Mouse (Mus musculus): ENCODE data around the gene Fosl1.

Gene Fosl1

DNA sequence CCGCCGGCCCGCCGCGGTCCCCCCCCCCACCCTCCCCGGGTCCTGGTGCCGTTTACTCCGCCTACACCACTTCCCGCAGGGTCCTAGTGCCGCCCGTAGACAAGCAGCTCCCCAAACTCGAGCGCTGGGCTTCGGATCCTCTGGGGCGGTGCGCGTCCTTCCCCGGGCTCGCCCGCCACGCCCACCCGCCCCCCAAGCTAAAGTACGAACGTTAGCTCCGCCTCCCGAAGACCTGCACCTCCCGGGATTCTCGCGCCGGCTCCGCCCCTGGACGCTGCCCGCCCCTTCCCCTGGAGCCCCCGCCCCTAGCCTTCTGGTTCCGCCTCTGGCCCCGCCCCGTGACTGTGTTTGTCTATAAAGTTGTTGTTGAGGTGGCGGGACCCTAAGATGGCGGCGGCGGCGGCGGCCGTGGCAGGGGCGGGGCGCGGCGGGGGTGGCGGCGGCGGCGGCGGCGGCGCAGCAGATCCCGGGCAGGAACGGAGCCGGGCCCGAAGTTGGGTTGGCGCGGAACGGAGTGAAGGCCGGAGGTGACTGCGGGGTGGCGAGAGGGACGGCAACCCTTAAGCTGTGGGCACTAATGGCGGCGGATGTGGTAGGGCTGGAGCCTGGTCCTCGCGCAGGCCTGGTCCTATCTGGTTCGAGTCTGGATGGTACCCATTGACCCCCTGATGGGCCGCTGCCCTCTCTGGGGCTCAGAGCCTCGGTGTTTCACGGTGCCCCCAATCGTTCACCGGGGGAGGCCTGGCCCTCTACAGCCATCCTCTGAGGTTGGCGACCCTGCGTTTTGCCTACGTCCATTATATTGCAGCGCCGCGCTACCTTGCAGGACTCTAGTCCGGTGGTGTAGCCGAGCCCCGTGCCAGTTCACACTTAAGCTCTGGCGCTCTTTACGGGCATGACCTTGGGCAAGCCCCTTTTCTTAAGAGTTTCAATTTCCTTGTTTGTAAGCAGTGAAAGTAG is 22.3 kb upstream of the Fosl1 start, which contains the start of the genes Drap1 and AI837181:
Gene Drap1, minus strand, starts transcription at position 198 of the 960 bp plus-strand sequence.
Gene AI837181, plus strand, starts transcription at position 363 of the 960 bp plus-strand sequence.
- DNase-seq (ENCODE audit: low read depth, low spot score), result peak; percentile 98

DNA sequence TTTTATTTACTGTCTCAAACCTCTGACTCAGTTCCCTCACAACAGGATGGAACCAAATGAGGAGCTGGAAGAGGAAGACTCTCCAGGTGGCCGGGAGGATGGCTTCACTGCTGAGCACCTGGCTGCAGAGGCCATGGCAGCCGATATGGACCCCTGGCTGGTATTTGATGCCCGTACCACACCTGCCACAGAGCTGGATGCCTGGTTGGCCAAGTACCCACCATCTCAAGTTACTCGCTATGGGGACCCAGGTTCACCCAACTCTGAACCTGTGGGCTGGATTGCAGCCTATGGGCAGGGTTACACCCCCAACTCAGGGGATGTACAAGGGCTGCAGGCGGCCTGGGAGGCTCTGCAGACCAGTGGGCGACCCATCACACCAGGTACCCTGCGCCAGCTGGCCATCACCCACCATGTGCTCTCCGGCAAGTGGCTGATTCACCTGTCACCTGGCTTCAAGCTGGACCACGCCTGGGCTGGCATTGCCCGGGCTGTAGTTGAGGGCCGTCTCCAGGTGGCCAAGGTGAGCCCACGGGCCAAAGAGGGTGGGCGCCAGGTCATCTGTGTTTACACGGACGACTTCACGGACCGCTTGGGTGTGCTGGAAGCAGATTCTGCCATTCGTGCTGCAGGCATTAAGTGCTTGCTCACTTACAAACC is 21.3 kb upstream of the Fosl1 start:
- DNase-seq (ENCODE audit: low read depth, low spot score), result no peak

DNA sequence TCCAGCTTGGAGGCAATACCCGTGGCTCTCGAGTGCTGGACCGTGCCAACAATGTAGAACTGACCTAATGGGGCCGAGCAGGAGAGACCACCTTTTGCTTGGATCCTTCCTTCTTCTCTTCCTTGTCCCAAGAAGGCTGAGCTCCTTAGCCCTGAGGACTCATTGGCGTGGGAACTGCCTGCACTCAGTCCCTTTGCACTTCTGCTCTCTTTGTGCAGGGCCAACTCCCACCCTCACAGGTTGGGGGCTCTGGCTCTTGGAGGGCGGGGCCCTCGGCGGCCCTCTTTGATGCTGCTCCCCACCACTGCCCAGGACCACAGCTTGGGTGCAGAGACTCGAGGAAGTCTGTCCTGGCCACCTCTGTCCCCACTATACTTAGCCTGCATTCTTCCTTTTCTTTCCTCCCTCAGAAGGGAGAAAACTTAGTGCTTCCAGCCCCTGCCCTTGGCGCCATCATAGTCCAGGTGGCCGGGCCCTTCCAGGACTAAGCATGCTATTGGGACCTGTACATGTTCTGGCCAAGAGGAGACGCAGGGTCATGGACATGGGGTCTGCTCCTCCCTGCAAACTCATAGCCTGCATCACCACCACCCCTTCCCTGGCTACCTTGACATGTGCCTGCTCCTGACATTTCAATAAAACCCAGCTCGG is 20.6 kb upstream of the Fosl1 start:
- no peak for DNase-seq (ENCODE audit: low read depth, low spot score)

DNA sequence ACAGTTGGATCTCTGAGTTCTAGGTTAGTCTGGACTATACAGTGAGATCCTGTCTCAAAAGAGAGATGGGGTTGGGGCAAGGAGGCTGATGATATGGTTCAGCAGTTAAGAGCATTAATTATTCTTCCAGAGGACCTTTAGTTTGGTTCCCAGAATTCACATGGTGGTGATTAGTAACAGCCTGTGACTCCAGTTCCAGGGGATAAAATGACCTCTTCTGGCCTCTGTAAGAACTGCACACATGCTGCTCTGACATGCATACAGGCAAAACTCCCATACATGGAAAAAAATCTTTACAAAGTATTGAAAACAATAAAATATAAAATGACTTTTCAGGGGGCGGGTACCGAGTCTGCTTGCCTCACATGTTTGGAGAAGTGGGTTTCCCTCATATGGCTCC is 19.3 kb upstream of the Fosl1 start:
- no peak for DNase-seq (ENCODE audit: low read depth, low spot score)

DNA sequence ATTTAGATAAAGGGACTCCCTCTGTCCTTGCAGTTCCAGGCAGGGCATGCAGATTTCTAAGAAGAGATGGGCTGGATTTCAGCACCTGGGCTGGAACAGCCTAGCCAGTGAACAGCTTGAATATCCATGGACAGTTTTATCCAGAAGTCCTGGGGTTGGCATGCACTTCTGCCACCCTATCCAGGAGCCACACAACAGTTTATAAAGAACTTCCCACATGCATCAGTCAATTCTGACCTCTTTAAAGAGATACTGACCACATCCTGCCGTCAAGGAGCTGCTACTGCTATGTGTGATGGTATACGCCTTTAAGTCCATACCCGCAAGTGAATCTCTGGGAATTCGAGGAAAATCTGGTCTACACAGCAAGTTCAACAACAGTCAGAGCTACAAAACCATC is 18.1 kb upstream of the Fosl1 start:
- DNase-seq (ENCODE audit: low read depth, low spot score), result no peak

DNA sequence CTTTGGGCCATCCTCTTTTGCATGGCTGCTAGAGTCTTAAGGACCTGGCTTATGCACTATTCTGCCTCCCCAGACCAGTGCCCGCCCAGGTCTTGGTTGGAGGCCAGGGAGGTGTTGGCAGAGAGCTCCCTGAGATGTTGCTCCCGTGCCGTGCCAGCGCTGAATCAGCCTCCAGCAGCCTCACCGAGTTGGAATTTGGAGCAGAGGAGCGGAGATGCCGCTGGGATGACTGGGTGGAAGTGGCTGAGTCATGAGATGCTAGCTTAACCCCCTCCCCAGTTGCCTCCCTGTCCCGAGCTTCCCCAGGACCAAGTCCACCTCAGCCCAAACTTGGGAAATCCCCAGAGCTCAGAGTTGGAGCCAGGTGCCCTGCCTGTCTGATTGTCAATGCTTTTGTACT is 17.5 kb upstream of the Fosl1 start:
- no peak for DNase-seq (ENCODE audit: low read depth, low spot score)

DNA sequence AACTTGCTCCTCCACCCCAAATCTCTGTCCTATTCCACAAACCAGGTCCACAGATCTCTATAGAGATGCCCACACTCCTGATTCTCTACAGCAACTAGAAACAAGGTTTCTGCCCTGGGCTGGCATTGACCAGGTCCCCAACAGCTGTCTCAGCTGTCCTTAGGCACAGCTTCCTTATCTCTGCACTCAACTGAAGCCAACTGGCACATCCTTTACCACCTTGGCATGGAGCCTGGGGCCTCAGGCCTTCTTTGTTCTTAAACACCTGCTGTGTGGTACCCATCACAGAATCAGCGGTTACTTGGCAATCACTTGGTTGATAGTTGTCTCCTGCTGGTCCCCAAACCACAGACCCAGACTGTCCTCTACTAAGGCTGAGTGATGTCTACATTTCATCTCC is 16.9 kb upstream of the Fosl1 start:
- DNase-seq (ENCODE audit: low read depth, low spot score), result no peak

DNA sequence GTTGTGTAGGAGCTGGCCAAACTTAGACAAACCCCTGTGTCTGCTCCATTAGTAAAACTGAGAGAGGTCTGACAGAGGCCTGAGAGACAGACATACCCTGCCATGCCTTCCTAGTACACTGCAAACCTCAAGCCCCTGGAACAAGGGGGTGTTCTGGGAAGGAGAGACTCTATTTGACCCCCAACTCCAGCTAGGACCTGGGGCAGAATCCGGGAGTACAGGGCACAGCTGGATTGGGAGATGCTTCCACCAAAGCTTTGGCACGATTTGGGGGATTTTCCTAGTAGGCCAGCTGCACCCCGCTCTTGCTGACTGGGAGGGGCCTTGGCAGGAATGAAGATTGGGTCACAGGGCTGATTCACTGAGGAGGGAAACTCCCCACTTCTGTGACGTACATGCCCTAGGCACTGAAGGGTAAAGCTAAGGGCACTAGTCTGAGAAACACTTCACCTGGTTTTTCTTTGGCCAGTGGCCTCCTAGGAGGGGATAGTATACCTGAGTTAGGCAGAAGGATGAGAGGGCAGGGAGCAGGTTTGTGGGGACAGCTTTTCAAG is 15.4 kb upstream of the Fosl1 start:
- DNase-seq (ENCODE audit: low read depth, low spot score), result no peak

DNA sequence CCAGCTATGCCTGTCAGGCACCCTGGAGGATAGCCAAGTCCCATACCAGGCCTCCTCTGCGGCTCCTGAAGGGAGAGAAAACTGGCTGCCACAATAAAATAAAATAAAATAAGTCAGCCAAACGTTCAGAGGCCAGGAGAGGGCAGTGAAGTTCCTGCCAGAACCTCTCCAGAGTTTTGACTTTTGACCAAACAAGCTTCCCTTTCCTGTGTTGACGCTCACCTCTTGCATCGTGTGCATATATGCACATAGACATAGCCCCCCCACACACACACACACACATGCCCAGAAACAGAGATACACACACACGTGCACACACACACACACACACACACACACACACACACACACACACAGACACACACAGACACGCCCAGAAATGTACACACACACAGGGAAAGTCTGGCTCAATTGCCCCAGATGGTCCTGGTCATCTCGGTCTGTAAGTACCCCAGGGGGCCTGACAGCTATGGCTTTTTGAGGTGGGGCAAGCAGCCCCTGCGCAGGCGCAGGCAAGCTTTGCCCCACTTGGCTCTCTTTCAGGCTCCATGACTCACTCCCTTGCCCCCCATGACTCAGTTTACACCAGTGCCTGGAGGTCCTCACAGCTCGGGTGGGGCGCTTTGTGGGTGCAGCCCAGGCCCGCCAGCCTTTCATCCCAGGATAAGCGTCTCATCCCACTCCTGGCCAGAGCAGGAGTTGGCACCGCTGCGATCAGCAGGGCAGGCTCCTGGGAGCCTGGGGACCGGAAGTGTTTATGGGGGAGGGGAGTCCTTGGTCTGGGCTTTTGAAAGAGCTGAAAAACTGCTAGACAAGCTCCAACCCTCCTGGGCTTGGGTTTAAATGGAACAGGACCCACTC is 14.1 kb upstream of the Fosl1 start:
- no peak for DNase-seq (ENCODE audit: low read depth, low spot score)

DNA sequence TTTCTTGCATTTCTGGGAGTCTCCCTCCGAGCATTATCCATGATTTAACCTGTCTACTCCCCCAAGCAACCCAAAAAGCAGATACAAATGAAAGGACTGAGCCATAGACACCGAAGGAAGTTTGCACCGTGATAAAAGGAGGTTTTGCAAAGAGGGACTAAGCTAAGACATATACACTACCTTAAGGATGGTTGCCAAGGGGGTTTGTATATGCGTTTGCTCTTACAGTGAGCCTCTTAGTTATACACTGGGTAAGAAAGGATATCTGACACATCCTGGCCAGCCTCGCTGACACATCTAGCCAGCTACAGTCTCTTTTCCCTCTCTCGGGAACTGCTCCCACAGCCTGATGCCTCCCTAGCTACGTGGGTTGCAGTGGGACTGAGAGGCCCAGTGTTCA is 13.4 kb upstream of the Fosl1 start:
- DNase-seq (ENCODE audit: low read depth, low spot score), result no peak

DNA sequence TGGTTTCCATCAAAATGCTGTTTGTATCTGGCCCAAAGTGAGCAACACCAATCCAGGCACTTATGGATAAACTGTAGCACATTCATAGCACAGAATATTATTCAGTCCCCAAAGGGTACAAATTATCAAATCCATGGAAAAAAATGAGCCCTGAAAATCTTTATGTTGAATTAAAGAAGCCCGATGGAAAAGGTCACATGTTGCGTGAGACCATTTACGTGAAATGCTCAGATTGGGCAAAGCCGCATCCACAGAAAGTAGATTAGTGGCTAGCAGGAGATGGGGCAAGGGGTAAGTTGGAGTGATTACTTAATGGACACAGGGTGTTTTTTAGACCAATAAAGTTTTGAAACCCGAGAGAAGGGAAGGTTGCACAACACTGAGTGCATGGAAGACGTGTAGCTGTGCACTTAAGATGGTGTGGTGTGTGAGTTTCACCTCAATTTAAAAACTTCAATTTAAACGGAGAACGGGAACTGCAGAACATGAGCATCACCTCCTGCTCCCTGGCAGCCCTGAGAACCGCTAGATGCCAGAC is 2.9 kb upstream of the Fosl1 start:
- no peak for DNase-seq (ENCODE audit: low read depth, low spot score)

DNA sequence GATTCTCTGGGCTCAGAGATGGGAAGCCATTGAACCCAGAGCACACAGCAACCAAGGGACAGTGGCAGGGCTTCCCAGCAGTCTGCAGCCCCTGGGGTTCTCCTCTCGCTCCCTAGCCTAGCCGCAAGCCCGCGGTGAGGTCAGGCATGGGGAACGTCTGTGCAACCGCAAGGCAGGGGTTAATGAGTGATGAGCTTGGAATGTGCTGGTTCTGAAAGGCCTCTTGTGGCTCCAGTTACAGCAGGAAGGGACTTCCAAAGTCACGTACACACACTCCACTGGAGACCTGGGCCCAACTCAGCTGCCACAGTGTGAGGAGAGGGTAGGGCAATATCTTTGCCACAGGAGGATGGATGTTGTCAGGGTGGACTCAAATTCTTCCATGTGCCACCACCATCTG is 2.4 kb upstream of the Fosl1 start:
- no peak for DNase-seq (ENCODE audit: low read depth, low spot score)

DNA sequence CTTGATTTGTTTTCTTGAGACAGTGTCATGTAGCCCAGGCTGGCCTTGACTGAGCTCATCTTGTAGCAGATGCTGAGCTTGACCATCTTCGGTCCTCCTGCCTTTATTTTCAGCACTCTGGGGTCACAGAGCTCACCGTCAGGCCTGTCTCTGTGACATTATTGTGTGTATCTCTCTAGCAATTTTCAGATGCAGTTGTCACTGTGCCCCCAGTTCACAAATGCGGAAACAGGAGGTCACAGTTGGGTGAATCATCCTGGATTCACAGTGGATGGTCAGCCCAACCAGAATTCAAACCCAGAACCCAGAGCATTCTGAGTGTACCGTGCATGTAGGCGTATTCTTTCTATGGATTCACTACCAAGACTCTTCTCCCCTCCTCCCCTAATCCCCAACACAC is 1.6 kb upstream of the Fosl1 start:
- DNase-seq (ENCODE audit: low read depth, low spot score), result no peak

DNA sequence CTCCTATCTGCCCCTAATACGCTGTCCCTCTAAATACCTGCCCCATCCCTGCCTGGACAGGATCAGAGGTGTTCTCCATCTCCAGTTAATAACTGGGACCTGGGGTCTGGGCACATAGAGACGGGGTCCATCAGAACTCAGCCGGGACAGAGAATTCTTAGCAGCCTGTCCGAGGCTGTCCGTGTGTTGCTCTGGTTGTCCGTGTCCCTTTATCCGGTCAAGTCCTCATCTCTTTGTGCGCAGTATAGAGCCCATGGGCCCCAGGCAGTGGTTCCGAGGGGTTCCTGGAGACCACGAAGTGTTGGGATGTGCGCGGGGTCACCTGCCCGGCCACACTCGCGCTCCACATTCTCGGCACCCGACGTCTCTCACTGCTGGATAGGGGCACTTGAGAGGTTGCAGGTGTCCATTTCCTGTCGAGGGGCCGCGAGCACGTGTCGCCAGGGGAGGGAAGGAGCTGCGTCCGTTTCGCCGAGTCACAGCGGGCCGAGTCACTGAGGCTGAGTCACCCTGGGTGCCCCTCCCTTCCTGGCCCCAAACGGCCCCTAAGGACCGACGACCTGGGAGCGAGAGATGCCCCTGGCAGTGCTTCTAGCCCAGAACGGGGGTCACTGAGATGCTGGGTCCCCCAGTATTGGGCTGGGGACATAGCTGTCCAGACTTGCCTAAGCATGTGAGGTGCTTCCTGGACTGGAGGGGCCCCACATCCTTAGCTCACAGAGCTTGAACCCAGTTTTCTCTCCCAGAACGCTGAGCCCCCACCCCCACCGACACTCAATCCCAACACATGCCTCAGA is 1.2 kb downstream of the Fosl1 start:
- DNase-seq (ENCODE audit: low read depth, low spot score), result no peak

DNA sequence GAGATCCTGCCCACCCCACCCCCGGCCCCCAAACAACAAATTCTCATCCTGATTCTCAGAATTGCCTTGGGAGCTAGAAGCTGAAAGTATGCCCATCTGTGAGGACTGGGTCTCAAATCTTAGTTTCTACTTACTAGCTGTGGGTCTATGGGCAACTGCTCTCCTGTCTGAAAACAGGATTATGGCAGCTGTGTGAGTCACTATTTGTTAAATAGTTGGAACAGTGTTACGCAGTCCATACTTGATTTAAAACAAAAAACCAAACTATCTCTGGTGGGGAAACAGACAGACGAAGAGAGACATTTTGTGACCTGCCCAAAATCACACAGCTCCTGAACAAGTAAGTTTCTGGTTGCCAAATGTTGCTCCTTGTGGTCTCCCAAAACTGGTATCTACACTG is 2.3 kb downstream of the Fosl1 start:
- DNase-seq (ENCODE audit: low read depth, low spot score), result no peak

DNA sequence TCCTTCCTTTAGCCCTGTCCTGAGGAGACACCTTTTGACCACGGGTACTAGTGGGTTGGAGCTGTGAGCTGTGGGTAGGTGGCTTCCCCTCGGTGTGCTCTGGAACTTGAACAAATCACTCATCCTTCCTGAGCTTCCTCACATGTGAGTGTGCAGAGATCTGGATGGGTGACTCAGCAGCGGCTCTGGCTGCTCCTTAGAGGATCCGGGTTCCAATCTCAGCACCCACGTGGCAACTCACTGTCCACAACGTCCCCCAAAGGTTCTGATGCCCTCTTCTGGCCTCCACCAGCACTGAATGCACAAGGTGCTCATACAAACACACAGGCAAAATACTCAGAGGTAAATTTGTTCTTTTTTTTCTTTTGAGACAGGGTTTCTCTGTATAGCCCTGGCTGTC is 4.4 kb downstream of the Fosl1 start:
- DNase-seq (ENCODE audit: low read depth, low spot score), result no peak

DNA sequence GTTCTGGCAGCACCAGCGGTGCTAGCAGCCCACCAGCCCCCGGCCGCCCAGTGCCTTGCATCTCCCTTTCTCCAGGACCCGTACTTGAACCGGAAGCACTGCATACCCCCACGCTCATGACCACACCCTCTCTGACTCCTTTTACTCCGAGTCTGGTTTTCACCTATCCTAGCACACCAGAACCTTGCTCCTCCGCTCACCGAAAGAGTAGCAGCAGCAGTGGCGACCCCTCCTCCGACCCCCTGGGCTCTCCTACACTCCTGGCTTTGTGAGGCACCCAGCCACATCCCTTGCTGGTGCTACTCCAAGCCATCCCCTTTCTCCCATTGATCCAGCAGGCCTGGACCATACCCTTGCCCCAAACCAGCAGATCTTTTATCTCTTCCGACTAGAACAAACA is 7.7 kb downstream of the Fosl1 start:
- no peak for DNase-seq (ENCODE audit: low read depth, low spot score)

DNA sequence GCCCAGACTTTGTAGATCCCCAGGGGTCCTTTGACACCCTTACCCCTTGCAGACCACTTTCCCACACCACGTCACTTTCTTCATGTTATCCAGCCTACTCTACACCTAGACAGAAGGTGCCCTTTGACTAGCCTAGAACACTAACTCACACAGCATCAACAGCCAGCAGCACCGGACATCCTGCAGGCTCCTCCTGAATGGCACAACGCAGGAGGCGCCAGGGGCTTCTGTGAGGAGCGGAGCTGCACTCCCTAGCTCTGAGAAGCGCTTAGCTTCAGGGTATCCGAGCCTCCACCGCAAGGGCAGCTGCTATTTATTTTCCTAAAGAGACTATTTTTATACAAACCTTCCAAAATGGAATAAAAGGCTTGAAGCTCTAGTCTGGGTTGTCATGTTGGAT is 8.2 kb downstream of the Fosl1 start:
- DNase-seq (ENCODE audit: low read depth, low spot score), result no peak

DNA sequence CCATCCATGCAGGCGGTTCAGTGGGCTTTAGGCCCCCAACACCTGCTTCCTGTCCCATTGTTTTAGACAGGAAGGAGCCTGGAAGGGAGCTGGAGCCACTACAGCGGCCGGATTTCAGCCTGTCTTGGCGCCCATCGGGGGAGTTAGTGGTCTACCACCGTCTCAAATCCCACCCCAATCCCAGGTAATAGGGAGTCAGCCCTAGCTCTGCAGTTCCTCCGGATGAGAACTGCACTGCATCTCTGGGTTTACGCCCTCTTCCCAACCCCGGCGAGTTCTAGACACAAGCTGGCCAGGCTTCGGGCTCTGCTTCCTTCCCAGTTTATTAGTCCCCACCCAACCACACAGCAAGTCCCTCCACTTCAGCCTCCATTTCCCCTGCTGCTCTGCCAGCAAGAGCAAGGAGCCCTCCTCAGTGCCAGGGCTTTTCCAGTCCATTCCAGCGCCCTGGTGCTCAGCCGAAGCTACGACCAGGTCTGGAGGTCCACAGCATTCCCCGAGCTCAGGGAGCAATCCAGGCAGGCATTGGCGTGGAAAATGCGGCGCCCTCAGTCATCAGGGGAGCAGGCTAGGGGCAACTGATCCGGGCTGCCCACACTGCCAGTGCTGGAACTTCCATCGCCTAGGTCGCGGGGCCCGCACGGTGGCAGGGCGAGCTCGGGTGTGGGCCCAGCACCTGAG is 9.0 kb downstream of the Fosl1 start:
- no peak for DNase-seq (ENCODE audit: low read depth, low spot score)
